Mouse (Mus musculus) gastrocnemius, postnatal 14 days (tissue): ENCODE data around the gene Fan1. TPM values are rescaled to one million over a fixed set of nuclear protein-coding genes. Genes with fewer than 3 reads are reported as not detected.

Experiments used
- DNase-seq: peaks from one replicate; pipeline ENCODE4 v3.0.0; 2021; ENCODE audit warnings: mixed read lengths
- intact Hi-C: fragments of 180-260 bp; cut with DNase I; formaldehyde crosslinking; loops from one replicate; pipeline ENCODE4 v1.15.1; 2025; ENCODE audit warnings: low total_unique reads
- total RNA-seq, 2 experiments: library from RNA; stranded (reverse); gene quantifications; 2 replicates each; pipeline ENCODE4 v1.2.3; 2021

The Fan1 gene
- total RNA-seq, 2 experiments from 2014 or later: 6.0 to 6.1 TPM

DNA sequence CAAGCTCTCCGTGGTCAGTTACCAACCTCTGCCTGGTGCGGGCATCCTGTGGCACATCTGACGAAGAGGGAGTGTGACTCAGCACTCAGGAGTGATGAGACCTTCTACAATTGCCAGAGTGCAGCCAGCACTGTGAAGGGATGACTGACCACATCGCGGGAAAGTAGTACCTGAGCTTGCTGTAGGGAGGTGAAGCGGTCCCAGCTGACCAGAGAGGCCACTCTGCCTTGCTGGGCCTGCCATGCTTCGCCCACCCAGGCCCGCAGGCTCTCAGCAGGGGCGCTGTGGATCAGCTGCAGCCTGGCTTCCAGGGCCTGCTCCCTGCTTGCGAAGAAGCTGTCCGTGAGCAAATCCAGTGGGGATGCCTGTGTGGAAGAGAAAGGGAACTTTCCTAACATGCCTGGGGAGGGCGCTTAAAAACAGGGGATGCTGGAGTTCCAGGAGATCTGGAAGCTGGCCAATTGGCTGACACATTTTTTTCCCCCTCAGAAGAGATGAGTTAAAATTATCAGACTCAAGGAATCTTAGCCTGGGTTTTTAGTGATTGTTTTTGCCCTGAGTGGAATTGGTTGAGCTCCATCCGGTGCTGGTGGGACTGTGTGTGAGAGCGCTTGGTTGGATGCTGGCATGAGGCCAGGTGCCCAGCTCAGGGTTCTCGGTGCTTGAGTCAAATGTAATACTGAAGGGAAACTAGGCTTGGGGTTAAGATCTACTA is 24.6 kb downstream of the Fan1 start:
- intact Hi-C loops: no loop called here
- DNase-seq: no peak

DNA sequence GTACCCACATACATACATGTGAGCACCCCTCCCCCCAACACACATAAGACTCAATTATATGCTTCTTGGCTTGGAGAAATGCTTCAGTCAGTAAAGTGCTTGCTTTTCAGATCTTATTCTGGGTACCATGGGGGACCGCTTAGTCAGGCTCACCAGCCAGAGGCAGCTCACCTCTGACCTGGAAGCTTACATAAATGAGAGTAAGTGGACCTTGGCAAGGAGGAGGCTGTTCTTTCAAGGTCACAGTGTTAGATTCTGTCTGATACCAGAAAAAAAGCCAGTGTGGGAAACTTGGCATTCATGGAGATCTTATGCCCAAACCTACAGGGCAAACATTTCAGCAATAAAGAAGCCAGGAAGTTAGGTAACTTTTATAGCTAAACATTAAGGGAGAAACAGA is 26.1 kb downstream of the Fan1 start:
- no peak for DNase-seq
- intact Hi-C loops: no loop called here

DNA sequence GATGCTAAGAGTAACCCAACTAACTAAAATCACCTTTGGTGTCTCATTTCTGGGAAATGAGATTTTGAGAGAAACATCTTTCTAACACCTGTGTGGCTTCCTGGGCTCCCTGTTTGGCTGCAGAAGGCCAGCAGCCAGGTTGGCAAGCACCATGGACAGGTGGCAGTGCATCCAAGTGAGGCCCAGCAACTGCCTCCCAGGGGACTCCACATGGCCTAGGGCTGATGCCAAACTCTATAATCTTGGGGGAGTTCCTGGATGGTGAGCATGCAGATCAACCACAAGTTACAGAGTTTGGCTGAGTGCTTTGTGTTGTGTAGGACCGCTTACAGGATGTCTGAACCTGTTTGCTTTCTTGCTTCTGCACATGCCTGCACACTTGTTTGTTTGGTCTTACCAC is 41.2 kb downstream of the Fan1 start:
- DNase-seq: no peak
- intact Hi-C loops: no loop called here

DNA sequence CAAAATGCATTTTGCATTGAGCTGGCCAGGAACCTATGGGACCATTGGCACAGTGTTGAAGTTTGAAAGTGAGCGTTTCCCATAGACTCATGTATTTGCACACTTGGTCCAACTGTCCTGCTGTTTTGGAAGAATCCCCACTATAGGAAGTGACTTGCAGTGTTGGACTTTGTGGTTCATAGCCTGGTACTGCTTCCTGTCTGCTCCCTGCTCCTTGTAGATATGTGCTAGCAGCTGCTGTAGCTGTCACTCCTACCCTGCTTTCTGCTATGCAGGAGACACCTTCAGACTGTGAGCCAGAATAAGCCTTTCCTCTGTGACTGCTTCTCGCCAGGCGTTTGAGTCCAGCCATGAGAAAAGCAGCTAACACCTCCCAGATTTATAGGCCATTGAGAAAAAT is 42.6 kb downstream of the Fan1 start:
- DNase-seq: no peak
- intact Hi-C loops: no loop called here

DNA sequence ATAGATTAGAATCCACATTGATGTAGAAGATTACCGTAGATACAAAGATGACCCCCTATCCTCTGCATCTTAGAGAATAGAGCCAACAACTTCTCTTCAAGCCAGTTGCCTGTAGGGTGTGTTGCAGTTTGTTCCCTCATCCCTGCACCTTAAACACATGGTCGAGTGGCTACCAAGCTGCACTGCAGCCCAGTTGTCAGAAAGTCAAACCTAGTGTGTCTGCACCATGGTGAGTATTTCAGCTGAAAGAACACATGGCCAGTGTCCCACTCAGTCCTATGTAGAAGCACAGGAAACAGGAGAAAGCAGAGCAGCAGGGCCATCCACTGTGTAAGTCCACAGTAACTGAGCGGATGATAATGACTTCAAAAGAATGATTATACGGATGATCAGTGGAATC is 46.4 kb downstream of the Fan1 start:
- intact Hi-C loops: loop anchor here (2.0 kb wide), 1 partner anchor 163 kb away; no protein-coding TSS in a partner anchor
- DNase-seq: no peak

DNA sequence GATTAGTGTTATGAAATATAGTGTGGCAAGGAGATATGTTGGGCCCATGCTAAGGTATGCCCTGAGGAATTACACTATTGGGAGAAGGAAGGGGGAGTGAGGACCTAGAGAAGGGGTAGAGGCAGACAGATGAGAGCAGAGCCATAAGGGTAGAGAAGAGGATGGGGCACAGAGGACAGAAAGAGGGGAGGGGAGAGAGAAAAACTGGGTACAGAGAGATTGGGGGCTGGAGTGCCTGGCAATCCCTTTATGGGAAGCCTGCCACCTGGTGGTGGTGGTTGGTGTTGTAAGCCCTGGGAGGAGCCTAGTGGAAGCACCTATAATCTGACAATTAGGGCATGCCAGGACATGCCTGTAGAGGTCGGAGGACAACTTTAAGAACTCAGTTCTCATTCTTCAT is 47.0 kb downstream of the Fan1 start:
- intact Hi-C loops: loop anchor here (2.0 kb wide), 1 partner anchor 162 kb away; no protein-coding TSS in a partner anchor
- peak; percentile 78 for DNase-seq

DNA sequence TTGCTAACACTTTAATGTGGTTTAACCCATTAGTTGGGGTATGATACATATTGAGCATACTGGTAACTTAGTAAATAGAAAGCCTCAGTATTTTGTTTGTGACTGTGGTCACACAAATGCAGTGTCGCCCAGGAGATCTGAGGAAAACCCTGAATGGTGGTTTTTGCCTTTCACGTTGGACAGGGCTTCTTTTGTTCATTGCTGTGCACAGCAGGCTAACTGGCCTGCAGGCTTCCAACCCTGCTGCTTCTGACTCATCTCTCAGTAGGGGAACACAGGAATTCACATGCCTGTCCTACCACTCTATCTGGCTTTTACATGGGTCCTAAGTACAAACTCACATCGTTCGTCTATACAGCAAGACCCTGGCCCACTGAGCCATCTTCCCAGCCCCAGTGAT is 52.2 kb downstream of the Fan1 start:
- DNase-seq: no peak
- intact Hi-C loops: no loop called here

DNA sequence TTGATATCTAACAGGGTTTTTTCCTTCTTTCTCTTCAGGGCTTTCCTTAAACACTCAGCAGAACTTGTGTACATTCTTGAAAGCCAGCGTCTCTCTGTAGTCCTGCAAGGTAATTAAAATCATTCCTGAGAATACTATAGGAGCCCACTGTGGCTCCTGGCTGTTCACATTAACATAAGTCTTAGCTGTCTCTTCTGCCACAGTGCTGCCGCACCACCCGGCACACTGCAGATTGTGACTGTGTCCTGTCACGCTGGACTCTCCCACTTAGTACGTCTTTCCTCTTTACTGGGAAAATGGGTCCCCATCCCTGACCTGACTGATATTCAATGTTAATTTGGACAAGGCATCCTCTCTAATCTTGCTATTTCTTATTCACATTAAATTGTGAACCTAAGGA is 52.8 kb downstream of the Fan1 start:
- intact Hi-C loops: no loop called here
- DNase-seq: no peak

DNA sequence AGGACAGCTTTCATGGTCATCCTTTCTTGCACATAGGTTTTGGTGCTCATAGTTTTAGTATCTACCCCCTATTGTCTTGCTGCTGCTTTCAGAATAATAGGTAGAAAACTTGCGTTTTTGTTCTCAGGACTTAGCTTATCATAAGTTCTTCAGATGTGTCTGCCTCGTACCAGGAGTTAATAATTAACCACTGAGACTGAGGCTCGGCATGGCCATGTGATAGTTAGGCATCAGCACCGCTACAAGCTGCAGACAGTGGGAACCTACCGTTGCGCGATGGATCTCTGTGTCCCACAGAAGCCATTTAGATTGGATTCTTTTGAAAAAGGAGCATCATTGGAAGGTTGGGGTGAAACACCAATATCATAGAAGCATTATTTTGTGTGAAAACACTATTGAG is 61.1 kb downstream of the Fan1 start:
- intact Hi-C loops: no loop called here
- no peak for DNase-seq

DNA sequence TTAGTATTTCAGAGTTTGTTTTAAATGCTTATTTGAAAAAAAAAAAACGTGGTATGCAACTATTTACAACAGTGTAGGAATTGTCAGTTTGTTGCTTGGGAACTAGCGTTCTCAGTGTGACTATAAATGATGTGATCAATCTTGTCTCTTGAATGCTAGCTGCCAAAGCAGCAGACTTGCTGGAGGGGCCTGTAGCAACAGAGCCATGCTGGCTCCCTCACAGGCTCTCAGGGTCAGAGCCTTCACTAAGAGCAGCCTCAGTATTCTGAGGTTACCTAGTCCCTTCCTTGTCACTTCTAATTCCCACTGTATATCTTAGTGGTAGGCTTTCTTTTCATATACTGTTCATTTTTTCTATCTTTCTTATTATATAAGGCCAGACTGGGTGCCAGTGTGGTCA is 63.1 kb downstream of the Fan1 start:
- intact Hi-C loops: no loop called here
- DNase-seq: no peak

DNA sequence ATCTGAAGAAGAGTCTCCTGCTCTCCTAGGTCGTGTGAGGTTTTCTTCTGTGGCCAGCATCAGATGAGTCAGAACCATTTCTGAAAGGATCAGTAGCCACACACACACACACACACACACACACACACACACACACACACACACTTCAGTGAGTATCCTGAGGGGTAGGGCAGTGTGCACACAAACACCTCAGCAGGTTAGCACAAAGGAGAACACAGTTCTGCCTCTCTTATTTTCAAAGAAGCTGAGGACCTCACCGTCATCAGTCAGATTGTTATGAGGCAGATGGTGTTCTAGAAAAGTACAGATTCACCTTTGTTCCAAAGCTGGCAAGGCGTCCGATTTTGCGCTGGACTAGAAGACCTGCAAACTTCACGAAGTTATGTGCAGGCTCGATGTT is 63.7 kb downstream of the Fan1 start:
- no peak for DNase-seq
- intact Hi-C loops: no loop called here

Other genes with a start within 250 kb of the Fan1 start
- under 1 TPM; 0.51 to 0.78 TPM for gene Trpm1, start 220.3 kb downstream of the Fan1 start, total RNA-seq
- 10 to 100 TPM; 11.0 to 12.5 TPM for gene Mtmr10, start 86.4 kb downstream of the Fan1 start, total RNA-seq
- gene Mphosph10, start 18.2 kb upstream of the Fan1 start, total RNA-seq: 10 to 100 TPM; 12.4 to 16.6 TPM
- gene Mcee, start 18.5 kb upstream of the Fan1 start, total RNA-seq: 10 to 100 TPM; 61.5 to 73.1 TPM
- under 1 TPM; 0.27 to 0.39 TPM for gene Apba2, start 127.6 kb upstream of the Fan1 start, total RNA-seq